Mouse (Mus musculus) stomach, embryonic 15.5 days (tissue): Measurements from ENCODE around the gene Lhx9. TPM values are rescaled to one million over a fixed set of nuclear protein-coding genes. Genes with fewer than 3 reads are reported as not detected.

ENCODE experiments used
- ATAC-seq: fragments of 200-750 bp; cut with Nextera tagmentation; 2 replicates; pipeline ENCODE4 v1.8.0; 2017; ENCODE audit warnings: low read depth, moderate number of reproducible peaks, moderate TSS enrichment; ENCODE audit not compliant: insufficient read depth, low FRiP score
- H3K27ac ChIP-seq: fragments of 300-500 bp; sonication (generic); 2 replicates; pipeline ENCODE4 v1.5.1; 2015; ENCODE audit warnings: mild to moderate bottlenecking, inconsistent platforms
- H3K27me3 ChIP-seq: fragments of 300-500 bp; sonication (generic); replicated peaks from 2 replicates; pipeline ENCODE4 v1.6.1; 2015; ENCODE audit warnings: inconsistent platforms
- H3K36me3 ChIP-seq: fragments of 300-500 bp; sonication (generic); 2 replicates; pipeline ENCODE4 v1.6.1; 2015; ENCODE audit warnings: inconsistent platforms
- H3K4me1 ChIP-seq: fragments of 300-500 bp; sonication (generic); 2 replicates; pipeline ENCODE4 v1.6.1; 2015; ENCODE audit warnings: inconsistent platforms
- H3K4me2 ChIP-seq: fragments of 300-500 bp; sonication (generic); 2 replicates; pipeline ENCODE4 v1.6.1; 2015; ENCODE audit warnings: mild to moderate bottlenecking, inconsistent platforms
- H3K4me3 ChIP-seq: fragments of 300-500 bp; sonication (generic); replicated peaks from 2 replicates; pipeline ENCODE4 v1.5.1; 2015; ENCODE audit warnings: inconsistent platforms
- H3K9ac ChIP-seq: fragments of 300-500 bp; sonication (generic); 2 replicates; pipeline ENCODE4 v1.6.1; 2015; ENCODE audit warnings: inconsistent platforms
- H3K9me3 ChIP-seq: fragments of 300-500 bp; sonication (generic); 2 replicates; pipeline ENCODE4 v1.6.1; 2016; ENCODE audit warnings: inconsistent platforms
- WGBS: fragments of 180-500 bp; shearing (Covaris S2); methylation state at CpG from one replicate; pipeline ENCODE4 v1.1.7; 2015; 5-methylcytosine and 5-hydroxymethylcytosine counted together
- polyA plus RNA-seq: library from polyadenylated mRNA; unstranded; fragments of >200 nt; fragmentation: Nextera tagmentation; extraction: Ambion mirVana; gene quantifications from 2 replicates; pipeline ENCODE4 v1.2.1, GENCODE M21; 2015

The Lhx9 gene
- polyA plus RNA-seq, 1 experiment from 2014 or later, result 1.3 TPM

- ATAC-seq, result no peak
- WGBS, result 11% methylated on average over 12 of the region's 12 CpGs
These were observed 2.2 kb downstream of the Lhx9 start for GRCm38 (mm10) chr1:138846131-138846530.

GRCm38 (mm10) chr1:138845481-138845880, 2.9 kb downstream of the Lhx9 start:
- Histone ChIP-seq H3K27me3 (peaks cover 63% of the 10 kb centered on the region), H3K9me3 (no peaks in the 10 kb centered on the region), H3K36me3 (no peaks in the 10 kb centered on the region), H3K4me3 (no peak overlapping the region), H3K9ac (no peak overlapping the region), H3K27ac (no peak overlapping the region), H3K4me2 (no peak overlapping the region), H3K4me1 (peaks cover 35% of the 10 kb centered on the region)
- 19% methylated on average over 3 of the region's 3 CpGs for WGBS
- no peak for ATAC-seq

More at GRCm38 (mm10) chr1:138846131-138846530, 2.2 kb downstream of the Lhx9 start:
- Histone ChIP-seq H3K9ac (no peak overlapping the region), H3K27ac (no peak overlapping the region), H3K4me3 (no peak overlapping the region), H3K4me2 (no peak overlapping the region), H3K9me3 (no peaks in the 10 kb centered on the region), H3K27me3 (peaks cover 63% of the 10 kb centered on the region), H3K4me1 (peaks cover 35% of the 10 kb centered on the region), H3K36me3 (no peaks in the 10 kb centered on the region)

- Histone ChIP-seq H3K9ac (no peak overlapping the region), H3K9me3 (no peaks in the 10 kb centered on the region), H3K27me3 (peaks cover 69% of the 10 kb centered on the region), H3K4me3 (peak overlapping the region; percentile 31; the same call in 1 of the 2 replicates), H3K4me1 (peaks cover 35% of the 10 kb centered on the region), H3K4me2 (peak overlapping the region; percentile 62), H3K36me3 (no peaks in the 10 kb centered on the region), H3K27ac (no peak overlapping the region)
- WGBS, result 6% methylated on average over 3 of the region's 3 CpGs
- no peak for ATAC-seq
These were observed 4.2 kb downstream of the Lhx9 start for GRCm38 (mm10) chr1:138844166-138844565.

GRCm38 (mm10) chr1:138843361-138844091, 4.9 kb downstream of the Lhx9 start:
- Histone ChIP-seq H3K4me2 (peak overlapping the region; percentile 62), H3K27me3 (peaks cover 69% of the 10 kb centered on the region), H3K9ac (0 out of 2 replicates have a peak overlapping the region, but pooled peaks have one; percentile 1), H3K27ac (no peak overlapping the region), H3K36me3 (no peaks in the 10 kb centered on the region), H3K9me3 (no peaks in the 10 kb centered on the region), H3K4me3 (peak overlapping the region; percentile 31), H3K4me1 (peaks cover 29% of the 10 kb centered on the region)
- ATAC-seq, result no peak
- WGBS, result under 1% methylated on average over 35 of the region's 35 CpGs

GRCm38 (mm10) chr1:138842756-138843155, 5.6 kb downstream of the Lhx9 start:
- H3K27me3 ChIP-seq, result peaks cover 69% of the 10 kb centered on the region
- no peak for ATAC-seq
- H3K4me2 ChIP-seq, result no peak overlapping the region
- no peak overlapping the region for H3K4me3 ChIP-seq
- H3K36me3 ChIP-seq, result no peaks in the 10 kb centered on the region
- 5% methylated on average over 10 of the region's 10 CpGs for WGBS
- no peaks in the 10 kb centered on the region for H3K9me3 ChIP-seq
- peaks cover 21% of the 10 kb centered on the region for H3K4me1 ChIP-seq
- H3K27ac ChIP-seq, result no peak overlapping the region
- H3K9ac ChIP-seq, result no peak overlapping the region

- ATAC-seq, result no peak
These were observed 6.1 kb downstream of the Lhx9 start for GRCm38 (mm10) chr1:138842315-138842714.

GRCm38 (mm10) chr1:138841306-138842095, 6.9 kb downstream of the Lhx9 start:
- peaks cover 17% of the 10 kb centered on the region for H3K4me1 ChIP-seq
- no peaks in the 10 kb centered on the region for H3K9me3 ChIP-seq
- 2% methylated on average over 54 of the region's 54 CpGs for WGBS
- H3K4me3 ChIP-seq, result peak overlapping the region; percentile 33
- H3K36me3 ChIP-seq, result no peaks in the 10 kb centered on the region
- peak overlapping the region; percentile 61 for H3K4me2 ChIP-seq
- peaks cover 73% of the 10 kb centered on the region for H3K27me3 ChIP-seq
- H3K27ac ChIP-seq, result no peak overlapping the region
- no peak for ATAC-seq
- H3K9ac ChIP-seq, result no peak overlapping the region

More at GRCm38 (mm10) chr1:138842315-138842714, 6.1 kb downstream of the Lhx9 start:
- H3K4me3 ChIP-seq, result peak overlapping the region; percentile 33; the same call in 1 of the 2 replicates
- peaks cover 20% of the 10 kb centered on the region for H3K4me1 ChIP-seq
- H3K9me3 ChIP-seq, result no peaks in the 10 kb centered on the region
- no peak overlapping the region for H3K27ac ChIP-seq
- peaks cover 72% of the 10 kb centered on the region for H3K27me3 ChIP-seq
- no peak overlapping the region for H3K9ac ChIP-seq
- peak overlapping the region; percentile 61 for H3K4me2 ChIP-seq
- WGBS, result under 1% methylated on average over 8 of the region's 8 CpGs
- H3K36me3 ChIP-seq, result no peaks in the 10 kb centered on the region

GRCm38 (mm10) chr1:138840440-138841305, 7.7 kb downstream of the Lhx9 start:
- Histone ChIP-seq H3K27me3 (peaks cover 73% of the 10 kb centered on the region), H3K9ac (no peak overlapping the region), H3K27ac (no peak overlapping the region), H3K4me2 (peak overlapping the region; percentile 61; the same call in 1 of the 2 replicates), H3K4me3 (peak overlapping the region; percentile 33; the same call in 1 of the 2 replicates), H3K36me3 (no peaks in the 10 kb centered on the region), H3K9me3 (no peaks in the 10 kb centered on the region), H3K4me1 (peaks cover 17% of the 10 kb centered on the region)
- no peak for ATAC-seq
- 11% methylated on average over 25 of the region's 25 CpGs for WGBS

- no peak overlapping the region for H3K27ac ChIP-seq
- no peaks in the 10 kb centered on the region for H3K9me3 ChIP-seq
- H3K4me3 ChIP-seq, result no peak overlapping the region
- H3K27me3 ChIP-seq, result peaks cover 68% of the 10 kb centered on the region
- H3K4me2 ChIP-seq, result no peak overlapping the region
- H3K4me1 ChIP-seq, result peaks cover 17% of the 10 kb centered on the region
- no peaks in the 10 kb centered on the region for H3K36me3 ChIP-seq
- 7% methylated on average over 16 of the region's 16 CpGs for WGBS
- ATAC-seq, result no peak
- H3K9ac ChIP-seq, result no peak overlapping the region
These were observed 8.5 kb downstream of the Lhx9 start for GRCm38 (mm10) chr1:138839809-138840430.

- no peak overlapping the region for H3K9ac ChIP-seq
- no peak overlapping the region for H3K4me3 ChIP-seq
- 20% methylated on average over 2 of the region's 2 CpGs for WGBS
- no peak overlapping the region for H3K4me2 ChIP-seq
- peaks cover 65% of the 10 kb centered on the region for H3K27me3 ChIP-seq
- no peak overlapping the region for H3K27ac ChIP-seq
- H3K4me1 ChIP-seq, result peaks cover 17% of the 10 kb centered on the region
- no peaks in the 10 kb centered on the region for H3K9me3 ChIP-seq
- ATAC-seq, result no peak
- no peaks in the 10 kb centered on the region for H3K36me3 ChIP-seq
These were observed 9.1 kb downstream of the Lhx9 start for GRCm38 (mm10) chr1:138839291-138839690.
